Mouse (Mus musculus): Measurements from ENCODE around the gene Sox30.

GRCm38 (mm10) chr11:45942281-45942680 lies 37.8 kb upstream of the Sox30 start:
- TF ChIP-seq ZNF384 (IDR thresholded peaks at IDR 0.05; ENCODE audit: low read depth, low read length) (no peak), ZC3H11A (IDR thresholded peaks at IDR 0.05; ENCODE audit: borderline replicate concordance, low read depth, low read length) (no peak)

Data from ES-E14 (cell line).